Mouse (Mus musculus): ENCODE measurements at regions not wholly inside any gene's neighbourhood (a gene's known extent, or its start where the extent isn't known, plus 50 kb on each side); places are given as distances from the start of the nearest gene placed in this dataset.

- no peak for DNase-seq
Measured at GRCm38 (mm10) chr7:90059629-90060301, 70.2 kb upstream of the Picalm start.

- peak; percentile 41 for DNase-seq
Measured at GRCm38 (mm10) chr7:90060343-90061175, 69.5 kb upstream of the Picalm start.

GRCm38 (mm10) chr7:90061701-90062100 is 68.3 kb upstream of the Picalm start:
- no peak for DNase-seq

- DNase-seq: no peak
Measured at GRCm38 (mm10) chr7:90062874-90063273, 67.1 kb upstream of the Picalm start.

GRCm38 (mm10) chr7:90064198-90064597 is 65.8 kb upstream of the Picalm start:
- no peak for DNase-seq

GRCm38 (mm10) chr7:90065269-90065955 is 64.6 kb upstream of the Picalm start:
- DNase-seq: no peak

- no peak for DNase-seq
Measured at GRCm38 (mm10) chr7:90066275-90066674, 63.7 kb upstream of the Picalm start.

- peak; percentile 71 for DNase-seq
Measured at GRCm38 (mm10) chr7:90067961-90068665, 61.9 kb upstream of the Picalm start.

GRCm38 (mm10) chr7:90070267-90070666 is 59.7 kb upstream of the Picalm start:
- no peak for DNase-seq

- no peak for DNase-seq
Measured at GRCm38 (mm10) chr7:90073865-90074264, 56.1 kb upstream of the Picalm start.

- no peak for DNase-seq
Measured at GRCm38 (mm10) chr7:90074592-90074991, 55.4 kb upstream of the Picalm start.

- no peak for DNase-seq
Measured at GRCm38 (mm10) chr7:90077565-90077964, 52.4 kb upstream of the Picalm start.

- DNase-seq: no peak
Measured at GRCm38 (mm10) chr7:90080083-90080772, 49.8 kb upstream of the Picalm start.

Data from kidney, postnatal 10 days (tissue).